Mouse (Mus musculus) liver, embryonic 14.5 days (tissue): Measurements from ENCODE around the gene Tnfrsf1b.

Experiments
- CTCF ChIP-seq: IDR thresholded peaks from 2 replicates; pipeline ENCODE4 v1.5.1; 2016; ENCODE audit warnings: antibody characterized with exemption, low read depth, control low read depth
- EP300 ChIP-seq: IDR thresholded peaks from 2 replicates; pipeline ENCODE4 v1.6.1; 2016; ENCODE audit warnings: antibody characterized with exemption, low read depth

- TF ChIP-seq CTCF (no peak), EP300 (no peak)
These were observed 18.1 kb upstream of the Tnfrsf1b start for GRCm38 (mm10) chr4:145264761-145265160.
